Mouse (Mus musculus): ENCODE measurements around the gene Olfr1178. TPM values are rescaled to one million over a fixed set of nuclear protein-coding genes. Genes with fewer than 3 reads are reported as not detected.

Olfr1178 gene
- polyA plus RNA-seq (2012; ENCODE audit: insufficient read depth, insufficient read length, low replicate concordance, missing spikeins), result not detected in 2 replicates

DNA sequence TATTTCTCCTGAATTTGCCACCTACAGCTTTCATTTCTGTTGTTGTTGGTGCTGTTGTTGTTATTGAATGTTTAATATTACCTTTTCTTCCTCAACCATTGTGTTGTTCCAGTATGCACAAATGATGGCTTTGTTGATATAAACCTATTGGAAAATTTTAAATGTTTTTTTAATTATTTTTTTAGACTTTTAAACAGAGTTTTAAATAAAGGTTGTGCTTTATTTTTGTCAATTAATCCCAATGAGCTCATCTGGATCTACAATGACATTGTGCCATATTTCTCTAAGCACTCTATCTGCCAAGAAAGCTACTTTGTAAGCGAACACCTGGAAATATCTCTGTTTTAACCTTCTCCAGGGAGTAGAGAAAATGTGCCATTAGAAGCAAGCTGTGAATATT, at the start of gene Olfr1178:
TSS of gene Olfr1178 (plus strand) at position 301 of the 400 bp plus-strand sequence.
- H3K4me3 ChIP-seq (ENCODE audit: insufficient read depth, low read depth, low read length), result no peak within 1 kb of the TSS
- no peak within 1 kb of the TSS for H3K27ac ChIP-seq (ENCODE audit: insufficient read depth, low read depth, low read length)
- TF ChIP-seq CTCF (IDR thresholded peaks at IDR 0.05; ENCODE audit: insufficient read depth, low read depth, low read length) (no peak), POLR2A (IDR thresholded peaks at IDR 0.05; ENCODE audit: insufficient read depth, low read depth, low read length) (no peak)
- H3K4me1 ChIP-seq (ENCODE audit: control insufficient read depth, insufficient read depth, low read length), result no peaks in the 10 kb centered on the region
- WGBS, result 93% methylated on average over 1 of the region's 1 CpGs

GRCm38 (mm10) chr2:88346392-88346791, 40.5 kb upstream of the Olfr1178 start, which contains the start of gene Olfr1177-ps:
Gene Olfr1177-ps, minus strand, starts transcription at chr2:88346492.
- H3K4me1 ChIP-seq (ENCODE audit: control insufficient read depth, insufficient read depth, low read length), result no peaks in the 10 kb centered on the region
- H3K4me3 ChIP-seq (ENCODE audit: insufficient read depth, low read depth, low read length), result no peak within 1 kb of the TSS
- WGBS, result 68% methylated on average over 1 of the region's 1 CpGs
- TF ChIP-seq CTCF (IDR thresholded peaks at IDR 0.05; ENCODE audit: insufficient read depth, low read depth, low read length), result no peak
- no peak within 1 kb of the TSS for H3K27ac ChIP-seq (ENCODE audit: insufficient read depth, low read depth, low read length)

DNA sequence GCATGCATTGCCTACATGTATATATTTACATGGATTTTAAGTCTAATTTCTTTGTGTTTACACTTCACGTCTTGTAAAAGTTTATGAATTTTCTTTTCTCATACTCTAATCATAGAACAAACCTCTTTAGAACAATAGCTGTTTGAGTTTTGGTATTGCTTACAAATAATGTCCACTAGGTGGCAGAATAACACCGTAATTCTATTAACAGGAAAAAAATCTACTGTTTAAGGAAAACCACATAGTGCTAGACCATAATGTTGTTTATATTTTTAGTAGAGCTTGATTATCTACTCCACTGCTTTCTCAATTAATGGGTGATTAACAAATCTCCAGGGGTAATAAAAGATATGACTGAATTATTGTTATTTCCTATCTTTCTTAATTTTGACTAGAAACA, 30.6 kb upstream of the Olfr1178 start:
- Histone ChIP-seq H3K27ac (ENCODE audit: insufficient read depth, low read depth, low read length) (no peak overlapping the region), H3K4me3 (ENCODE audit: insufficient read depth, low read depth, low read length) (no peak overlapping the region), H3K4me1 (ENCODE audit: control insufficient read depth, insufficient read depth, low read length) (no peaks in the 10 kb centered on the region)
- 2% methylated on average over 2 of the region's 2 CpGs for WGBS
- TF ChIP-seq CTCF (IDR thresholded peaks at IDR 0.05; ENCODE audit: insufficient read depth, low read depth, low read length) (no peak), POLR2A (IDR thresholded peaks at IDR 0.05; ENCODE audit: insufficient read depth, low read depth, low read length) (no peak)

DNA sequence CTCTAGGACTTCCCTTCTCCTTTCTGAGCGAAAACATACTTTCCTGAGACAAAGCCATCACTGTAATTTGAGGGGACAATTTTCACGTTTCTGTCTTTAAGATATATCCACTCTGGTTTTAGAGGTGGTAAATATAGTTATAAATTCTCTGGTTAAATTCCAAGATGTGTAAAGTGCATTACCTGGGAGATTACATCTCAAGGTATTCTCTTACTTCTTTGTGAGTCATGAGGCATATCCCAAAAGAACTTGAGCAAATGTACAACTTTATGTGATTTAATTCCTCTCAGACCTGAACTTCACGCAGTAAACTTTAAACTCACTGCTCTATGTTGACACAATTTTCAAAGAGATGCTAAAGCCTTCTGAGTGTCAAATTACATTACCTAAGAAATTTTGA, 19.5 kb downstream of the Olfr1178 start, which contains the start of gene Olfr1179:
TSS of gene Olfr1179 (minus strand) at position 101 of the 400 bp plus-strand sequence.
- no peak within 1 kb of the TSS for H3K4me3 ChIP-seq (ENCODE audit: insufficient read depth, low read depth, low read length)
- H3K27ac ChIP-seq (ENCODE audit: insufficient read depth, low read depth, low read length), result no peak within 1 kb of the TSS
- 86% methylated on average over 3 of the region's 3 CpGs for WGBS
- H3K4me1 ChIP-seq (ENCODE audit: control insufficient read depth, insufficient read depth, low read length), result no peaks in the 10 kb centered on the region
- TF ChIP-seq CTCF (IDR thresholded peaks at IDR 0.05; ENCODE audit: insufficient read depth, low read depth, low read length), result no peak
- TF ChIP-seq POLR2A (IDR thresholded peaks at IDR 0.05; ENCODE audit: insufficient read depth, low read depth, low read length), result no peak

DNA sequence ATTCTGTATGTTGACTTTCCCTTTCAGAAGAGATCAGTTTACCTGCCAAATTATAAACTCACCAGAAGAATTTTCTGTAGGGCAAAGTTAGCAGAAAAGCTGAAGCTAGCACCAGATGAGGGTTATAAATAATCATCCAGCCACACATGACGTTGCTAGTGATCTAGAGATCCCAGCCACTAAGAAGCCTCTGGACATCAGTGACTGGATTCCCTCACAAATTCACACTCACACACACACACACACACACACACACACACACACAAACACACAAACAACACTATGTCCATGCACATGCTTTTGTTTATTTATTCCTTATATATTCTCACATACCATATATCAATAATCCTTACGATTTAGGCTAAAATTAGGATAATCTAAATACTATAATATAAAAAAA, 32.2 kb downstream of the Olfr1178 start, which contains the start of gene Olfr1180:
TSS of gene Olfr1180 (minus strand) at position 101 of the 400 bp plus-strand sequence.
- H3K4me3 ChIP-seq (ENCODE audit: insufficient read depth, low read depth, low read length), result no peak within 1 kb of the TSS
- H3K27ac ChIP-seq (ENCODE audit: insufficient read depth, low read depth, low read length), result no peak within 1 kb of the TSS
- H3K4me1 ChIP-seq (ENCODE audit: control insufficient read depth, insufficient read depth, low read length), result no peaks in the 10 kb centered on the region
- TF ChIP-seq POLR2A (IDR thresholded peaks at IDR 0.05; ENCODE audit: insufficient read depth, low read depth, low read length), result no peak
- no peak for TF ChIP-seq CTCF (IDR thresholded peaks at IDR 0.05; ENCODE audit: insufficient read depth, low read depth, low read length)
- WGBS, result 78% methylated on average over 2 of the region's 2 CpGs

GRCm38 (mm10) chr2:88426071-88426470, 39.2 kb downstream of the Olfr1178 start, which contains the start of gene Olfr1181:
Gene Olfr1181, minus strand, starts transcription at chr2:88426171.
- no peaks in the 10 kb centered on the region for H3K4me1 ChIP-seq (ENCODE audit: control insufficient read depth, insufficient read depth, low read length)
- no peak for TF ChIP-seq POLR2A (IDR thresholded peaks at IDR 0.05; ENCODE audit: insufficient read depth, low read depth, low read length)
- no peak for TF ChIP-seq CTCF (IDR thresholded peaks at IDR 0.05; ENCODE audit: insufficient read depth, low read depth, low read length)
- no peak within 1 kb of the TSS for H3K27ac ChIP-seq (ENCODE audit: insufficient read depth, low read depth, low read length)
- no peak within 1 kb of the TSS for H3K4me3 ChIP-seq (ENCODE audit: insufficient read depth, low read depth, low read length)
- 85% methylated on average over 1 of the region's 1 CpGs for WGBS

DNA sequence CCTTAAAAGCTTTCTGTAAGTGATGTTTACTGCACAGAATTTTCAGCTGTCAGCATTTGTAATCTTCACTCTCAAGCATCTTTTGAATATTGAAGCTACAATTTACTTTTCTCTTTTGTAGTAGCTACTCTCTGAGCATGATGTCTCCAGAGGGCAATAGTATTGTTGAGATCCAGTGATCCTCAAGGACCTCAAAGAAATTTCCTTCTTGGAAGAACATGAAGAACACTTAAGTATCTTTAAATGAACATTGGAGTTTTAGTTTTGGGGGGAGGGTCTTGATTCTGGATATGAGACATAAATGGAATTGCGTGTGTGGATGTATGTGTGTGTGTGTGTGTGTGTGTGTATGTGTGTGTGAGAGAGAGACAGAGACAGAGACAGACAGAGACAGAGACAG, 62.2 kb downstream of the Olfr1178 start, which contains the start of gene Gm13757:
TSS of gene Gm13757 (minus strand) at position 101 of the 400 bp plus-strand sequence.
- H3K4me1 ChIP-seq (ENCODE audit: control insufficient read depth, insufficient read depth, low read length), result no peaks in the 10 kb centered on the region
- no peak for TF ChIP-seq CTCF (IDR thresholded peaks at IDR 0.05; ENCODE audit: insufficient read depth, low read depth, low read length)
- no peak for TF ChIP-seq POLR2A (IDR thresholded peaks at IDR 0.05; ENCODE audit: insufficient read depth, low read depth, low read length)
- WGBS, result 93% methylated on average over 1 of the region's 1 CpGs
- no peak within 1 kb of the TSS for H3K4me3 ChIP-seq (ENCODE audit: insufficient read depth, low read depth, low read length)
- H3K27ac ChIP-seq (ENCODE audit: insufficient read depth, low read depth, low read length), result no peak within 1 kb of the TSS

Other genes starting within 250 kb of the Olfr1178 start
- not detected in 2 replicates for gene Olfr1167, start 231.9 kb upstream of the Olfr1178 start, polyA plus RNA-seq (2012; ENCODE audit: insufficient read depth, insufficient read length, low replicate concordance, missing spikeins)
- not detected in 2 replicates for gene Olfr1168, start 205.2 kb upstream of the Olfr1178 start, polyA plus RNA-seq (2012; ENCODE audit: insufficient read depth, insufficient read length, low replicate concordance, missing spikeins)
- gene Olfr1170, start 158.7 kb upstream of the Olfr1178 start, polyA plus RNA-seq (2012; ENCODE audit: insufficient read depth, insufficient read length, low replicate concordance, missing spikeins), result not detected in 2 replicates
- not detected in 2 replicates for gene Olfr1173, start 107.2 kb upstream of the Olfr1178 start, polyA plus RNA-seq (2012; ENCODE audit: insufficient read depth, insufficient read length, low replicate concordance, missing spikeins)
- not detected in 2 replicates for gene Olfr1174-ps, start 71.9 kb upstream of the Olfr1178 start, polyA plus RNA-seq (2012; ENCODE audit: insufficient read depth, insufficient read length, low replicate concordance, missing spikeins)
- not detected in 2 replicates for gene Olfr1175-ps, start 59.8 kb upstream of the Olfr1178 start, polyA plus RNA-seq (2012; ENCODE audit: insufficient read depth, insufficient read length, low replicate concordance, missing spikeins)
- gene Olfr1176, start 50.3 kb upstream of the Olfr1178 start, polyA plus RNA-seq (2012; ENCODE audit: insufficient read depth, insufficient read length, low replicate concordance, missing spikeins), result not detected in 2 replicates
- gene Olfr1177-ps, start 40.6 kb upstream of the Olfr1178 start, polyA plus RNA-seq (2012; ENCODE audit: insufficient read depth, insufficient read length, low replicate concordance, missing spikeins), result not detected in 2 replicates
- not detected in 2 replicates for gene Olfr1179, start 19.4 kb downstream of the Olfr1178 start, polyA plus RNA-seq (2012; ENCODE audit: insufficient read depth, insufficient read length, low replicate concordance, missing spikeins)
- not detected in 2 replicates for gene Olfr1180, start 32.1 kb downstream of the Olfr1178 start, polyA plus RNA-seq (2012; ENCODE audit: insufficient read depth, insufficient read length, low replicate concordance, missing spikeins)
- not detected in 2 replicates for gene Olfr1181, start 39.1 kb downstream of the Olfr1178 start, polyA plus RNA-seq (2012; ENCODE audit: insufficient read depth, insufficient read length, low replicate concordance, missing spikeins)
- not detected in 2 replicates for gene Gm13757, start 62.1 kb downstream of the Olfr1178 start, polyA plus RNA-seq (2012; ENCODE audit: insufficient read depth, insufficient read length, low replicate concordance, missing spikeins)
- gene Olfr1183, start 67.8 kb downstream of the Olfr1178 start, polyA plus RNA-seq (2012; ENCODE audit: insufficient read depth, insufficient read length, low replicate concordance, missing spikeins), result not detected in 2 replicates
- gene Olfr1184, start 96.5 kb downstream of the Olfr1178 start, polyA plus RNA-seq (2012; ENCODE audit: insufficient read depth, insufficient read length, low replicate concordance, missing spikeins), result not detected in 2 replicates
- gene Olfr1185-ps1, start 106.3 kb downstream of the Olfr1178 start, polyA plus RNA-seq (2012; ENCODE audit: insufficient read depth, insufficient read length, low replicate concordance, missing spikeins), result not detected in 2 replicates
- not detected in 2 replicates for gene Olfr1186, start 131.5 kb downstream of the Olfr1178 start, polyA plus RNA-seq (2012; ENCODE audit: insufficient read depth, insufficient read length, low replicate concordance, missing spikeins)
- gene Olfr1188, start 169.9 kb downstream of the Olfr1178 start, polyA plus RNA-seq (2012; ENCODE audit: insufficient read depth, insufficient read length, low replicate concordance, missing spikeins), result not detected in 2 replicates
- not detected in 2 replicates for gene Olfr1189, start 199.4 kb downstream of the Olfr1178 start, polyA plus RNA-seq (2012; ENCODE audit: insufficient read depth, insufficient read length, low replicate concordance, missing spikeins)

All from olfactory bulb, adult 2 months (tissue).